Mouse (Mus musculus): ENCODE measurements around the gene G430095P16Rik.

DNA sequence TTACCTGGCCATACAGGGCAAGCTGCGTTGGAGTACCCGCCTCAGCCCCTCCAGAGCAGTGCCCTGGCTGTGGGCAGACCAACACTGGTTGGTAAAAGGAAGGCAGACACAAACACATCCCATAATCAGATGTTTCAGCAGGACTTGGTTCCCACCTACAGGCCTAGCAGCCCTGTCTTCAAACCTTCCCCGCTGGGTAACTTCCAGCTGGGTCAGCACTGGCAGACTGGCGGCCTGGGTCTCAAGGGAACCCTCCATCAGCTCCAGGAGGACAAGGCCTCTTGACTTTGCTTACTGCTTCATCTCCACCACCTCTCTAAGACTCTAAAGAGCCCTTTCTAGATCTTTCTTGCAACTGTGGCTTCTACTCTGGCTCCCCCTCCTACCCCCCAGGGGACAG, 13.7 kb downstream of the G430095P16Rik start:
- TF ChIP-seq POLR2A (IDR thresholded peaks at IDR 0.05; ENCODE audit: insufficient read length, low read depth), result no peak
- no peak for TF ChIP-seq USF1 (IDR thresholded peaks at IDR 0.05; ENCODE audit: low read depth)
- no peak for TF ChIP-seq TCF3 (IDR thresholded peaks at IDR 0.05; ENCODE audit: insufficient read length, low read depth)
- TF ChIP-seq E2F4 (IDR thresholded peaks at IDR 0.05; ENCODE audit: insufficient read depth), result no peak
- no peak for TF ChIP-seq CEBPB (IDR thresholded peaks at IDR 0.05; ENCODE audit: insufficient read depth, poor library complexity, severe bottlenecking)
- no peak for TF ChIP-seq MYOD1 (IDR thresholded peaks at IDR 0.05; ENCODE audit: control insufficient read depth in 1 of 3, insufficient read length in 2 of 3, low read depth in 2 of 3)
- TF ChIP-seq REST (IDR thresholded peaks at IDR 0.05; ENCODE audit: insufficient read depth, insufficient read length), result no peak
- no peak for TF ChIP-seq TCF12 (IDR thresholded peaks at IDR 0.05; ENCODE audit: insufficient read depth, poor library complexity, severe bottlenecking)
- no peak for TF ChIP-seq POLR2AphosphoS2 (IDR thresholded peaks at IDR 0.05; ENCODE audit: insufficient read length, low read depth)
- no peak for TF ChIP-seq MAX (IDR thresholded peaks at IDR 0.05; ENCODE audit: low read depth)
- no peak for TF ChIP-seq SRF (IDR thresholded peaks at IDR 0.05; ENCODE audit: control insufficient read depth, insufficient read length, low read depth)
- no peak for TF ChIP-seq MYOG (IDR thresholded peaks at IDR 0.05; ENCODE audit: control insufficient read depth in 1 of 3, insufficient read depth in 1 of 3, insufficient read length in 2 of 3, low read depth in 2 of 3)

All from myocyte (in vitro differentiated cells).